Comparison of ENCODE assay signal across 11 mouse cellular contexts in the genomic region with DNA sequence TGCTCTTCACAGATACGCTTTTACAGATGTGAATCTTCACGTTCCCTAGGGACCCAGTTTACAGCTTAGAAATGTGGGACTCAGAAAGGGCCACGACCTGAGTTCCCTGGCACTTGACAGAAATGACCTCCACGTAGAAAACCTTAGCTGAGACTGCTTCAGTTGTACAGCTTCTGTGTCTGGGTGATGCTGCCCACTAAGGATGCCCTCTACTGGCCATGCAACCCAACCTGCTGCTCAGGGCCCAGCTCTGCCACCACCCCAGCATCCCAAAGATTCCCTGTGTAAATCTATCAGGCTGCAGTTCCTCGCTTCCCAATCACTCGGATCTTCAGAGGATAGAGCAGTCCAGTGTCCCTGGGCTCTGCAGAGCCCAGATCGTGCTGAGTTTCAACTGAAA.
DNase-seq lines count a peak whose midpoint lies in the region; TF ChIP-seq lines count a peak whose summit lies in the region.
"Had no signal": no experiment of that assay in that cellular context is flagged by ENCODE, and none has a peak within 500 bp of the region (broad histone marks: within the 10 kb centered on the region; RNA-seq: fewer than 3 reads in every experiment).

No protein-coding gene starts in this region.

- H3K9ac ChIP-seq in ES-Bruce4 (ENCODE audit: low read depth, poor library complexity, severe bottlenecking): no peak overlapping the region
- H3K9ac ChIP-seq: hindbrain, embryonic 15.5 days; liver, embryonic 13.5 days had no signal

- no peak overlapping the region for H3K4me3 ChIP-seq in ES-Bruce4 (ENCODE audit: low read depth, low read length)
- H3K4me3 ChIP-seq: hindbrain, embryonic 15.5 days; liver, embryonic 13.5 days had no signal

- H3K27me3 ChIP-seq in ES-Bruce4 (ENCODE audit: control insufficient read depth, insufficient read depth, low read length, poor library complexity, severe bottlenecking): no peaks in the 10 kb centered on the region
- H3K27me3 ChIP-seq: hindbrain, embryonic 15.5 days; liver, embryonic 13.5 days had no signal

- no peak for TF ChIP-seq EP300 in ES-Bruce4 (IDR thresholded peaks at IDR 0.05; ENCODE audit: insufficient read depth, low read depth, low read length)

- DNase-seq in adrenal gland, adult 2 months: peak; percentile 50
- DNase-seq in adrenal gland, adult 18-20 months (ENCODE audit: low spot score in 2 of 2): no peak
- DNase-seq in kidney, postnatal 10 days: peak; percentile 50
- DNase-seq in kidney, adult 9 months: no peak
- DNase-seq in embryo, embryonic 10.5 days (ENCODE audit: low spot score): peak; percentile 21
- no peak for DNase-seq in thymus, postnatal 14 days
- no peak for DNase-seq in c-Kit-positive CD71-positive TER-119-positive erythroid progenitor cells, embryonic 14.5 days (ENCODE audit: low spot score)
- DNase-seq: B cell, adult 2 months; liver, embryonic 13.5 days had no signal

- H3K36me3 ChIP-seq in ES-Bruce4 (ENCODE audit: control insufficient read depth, insufficient read depth, low read length, poor library complexity, severe bottlenecking): no peaks in the 10 kb centered on the region
- H3K36me3 ChIP-seq: hindbrain, embryonic 15.5 days; liver, embryonic 13.5 days had no signal

- no peaks in the 10 kb centered on the region for H3K9me3 ChIP-seq in ES-Bruce4 (replicated peaks; ENCODE audit: control insufficient read depth, insufficient read depth, low read length, poor library complexity, severe bottlenecking)
- H3K9me3 ChIP-seq: hindbrain, embryonic 15.5 days; liver, embryonic 13.5 days had no signal

- no peak for TF ChIP-seq POLR2A in ES-Bruce4 (IDR thresholded peaks at IDR 0.05; ENCODE audit: insufficient read depth, low read length)

- no peaks in the 10 kb centered on the region for H3K4me1 ChIP-seq in ES-Bruce4 (ENCODE audit: control insufficient read depth, insufficient read depth, low read length)
- H3K4me1 ChIP-seq: liver, embryonic 13.5 days had no signal

- peak; percentile 53 for TF ChIP-seq CTCF in ES-Bruce4 (IDR thresholded peaks at IDR 0.05; ENCODE audit: low read depth, low read length)

- H3K27ac ChIP-seq in ES-Bruce4 (ENCODE audit: insufficient read depth, low read length): no peak overlapping the region
- H3K27ac ChIP-seq: hindbrain, embryonic 15.5 days; liver, embryonic 13.5 days had no signal

Comparison
In these comparisons a context has a peak if more than half of its experiments do, and no peak if none do; other contexts are left out.
1. DNase-seq: peak in adrenal gland, adult 2 months (single experiment), kidney, postnatal 10 days (single experiment) and embryo, embryonic 10.5 days (single experiment); none in adrenal gland, adult 18-20 months (0 of 2), kidney, adult 9 months (single experiment), thymus, postnatal 14 days (single experiment) and c-Kit-positive CD71-positive TER-119-positive erythroid progenitor cells, embryonic 14.5 days (single experiment).